Mouse (Mus musculus) left cerebral cortex, postnatal 36 days (tissue): ENCODE results near the gene Ric8a. TPM values are rescaled to one million over a fixed set of nuclear protein-coding genes. Genes with fewer than 3 reads are reported as not detected.

Experiments
- DNase-seq, 2 experiments: peaks; one replicate each; pipeline ENCODE4 v3.0.0; 2021 to 2022; ENCODE audit warnings: low spot score in 2 of 2, mixed read lengths in 1 of 2
- intact Hi-C: fragments of 180-260 bp; cut with DNase I; formaldehyde crosslinking; loops from one replicate; pipeline ENCODE4 v1.15.1; 2025
- total RNA-seq, 2 experiments: library from RNA; stranded (reverse); gene quantifications; 2 replicates each; pipeline ENCODE4 v1.2.3; 2021

Ric8a gene
- total RNA-seq, 2 experiments from 2014 or later, result 68.2 to 68.7 TPM

DNA sequence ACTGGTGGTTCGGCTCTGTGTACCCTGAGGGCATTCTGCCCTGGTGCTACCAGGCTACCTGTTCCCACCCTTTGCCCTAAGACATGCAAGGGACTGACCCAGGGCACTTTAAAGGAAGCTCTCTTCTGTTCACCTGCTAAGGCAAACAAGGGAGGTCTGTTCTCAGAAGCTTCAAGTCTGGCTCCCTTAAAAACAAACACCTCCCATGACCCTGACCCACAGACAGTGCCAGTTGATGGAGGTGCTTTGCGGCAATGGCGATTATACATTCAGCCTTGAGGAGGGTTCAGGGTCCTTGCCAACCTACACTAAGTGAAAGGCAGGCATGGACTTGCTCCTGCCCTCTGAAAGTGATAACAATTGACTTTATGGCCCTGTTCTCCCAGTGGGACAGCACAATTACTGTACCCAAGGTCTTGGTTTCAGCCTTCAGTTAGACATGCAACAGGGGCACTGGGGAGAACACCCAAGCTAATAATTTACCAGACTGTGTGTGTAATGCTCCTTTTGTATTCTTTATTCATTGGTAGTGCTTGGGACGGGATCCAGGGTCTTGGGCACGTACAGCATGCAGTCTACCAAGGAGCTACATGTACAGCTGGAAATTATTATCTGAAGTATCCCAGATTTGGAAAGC is 56.2 kb downstream of the Ric8a start:
- no peak for DNase-seq
- intact Hi-C loops, result no loop called here

Other genes with a start within 250 kb of the Ric8a start
- gene Olfr61, start 228.0 kb upstream of the Ric8a start, total RNA-seq, result not detected
- not detected for gene Olfr53, start 210.5 kb upstream of the Ric8a start, total RNA-seq
- gene Olfr539, start 197.0 kb upstream of the Ric8a start, total RNA-seq, result under 1 TPM in 1 of 2 experiments, not detected in 1; 0.07 TPM
- gene Olfr45, start 175.0 kb upstream of the Ric8a start, total RNA-seq, result not detected
- not detected for gene Olfr541, start 159.7 kb upstream of the Ric8a start, total RNA-seq
- gene Cyp2e1, start 93.2 kb upstream of the Ric8a start, total RNA-seq, result not detected
- gene Syce1, start 69.1 kb upstream of the Ric8a start, total RNA-seq, result under 1 TPM; 0.22 to 0.54 TPM
- 10 to 100 TPM; 22.2 to 31.0 TPM for gene Zfp941, start 34.8 kb upstream of the Ric8a start, total RNA-seq
- 1 to 10 TPM; 2.1 to 8.4 TPM for gene Urah, start 21.9 kb upstream of the Ric8a start, total RNA-seq
- not detected for gene Scgb1c1, start 11.4 kb upstream of the Ric8a start, total RNA-seq
- not detected for gene Odf3, start 9.2 kb upstream of the Ric8a start, total RNA-seq
- gene Gm45785, start 626 bp upstream of the Ric8a start, total RNA-seq, result 1 to 10 TPM in 1 of 2 experiments, not detected in 1; 2.3 TPM
- gene Bet1l, start 620 bp downstream of the Ric8a start, total RNA-seq, result 10 to 100 TPM; 22.5 to 27.3 TPM
- 100 to 1,000 TPM; 106 to 113 TPM for gene Psmd13, start 25.0 kb downstream of the Ric8a start, total RNA-seq
- gene Sirt3, start 25.4 kb downstream of the Ric8a start, total RNA-seq, result 10 to 100 TPM; 73.1 to 78.5 TPM
- gene Cox8b, start 43.5 kb downstream of the Ric8a start, total RNA-seq, result not detected
- under 1 TPM; 0.47 to 0.54 TPM for gene Nlrp6, start 63.9 kb downstream of the Ric8a start, total RNA-seq
- gene Pgghg, start 84.4 kb downstream of the Ric8a start, total RNA-seq, result 1 to 10 TPM; 3.3 to 5.8 TPM
- gene Ifitm5, start 93.3 kb downstream of the Ric8a start, total RNA-seq, result not detected
- not detected for gene Gm45717, start 99.0 kb downstream of the Ric8a start, total RNA-seq
- 10 to 100 TPM; 12.3 to 14.0 TPM for gene Ifitm2, start 99.0 kb downstream of the Ric8a start, total RNA-seq
- 1 to 10 TPM; 3.6 to 4.2 TPM for gene Ifitm1, start 110.3 kb downstream of the Ric8a start, total RNA-seq
- gene Ifitm3, start 153.8 kb downstream of the Ric8a start, total RNA-seq, result 10 to 100 TPM in 1 of 2 experiments, 1 to 10 TPM in 1; 9.6 to 14.3 TPM
- gene Ifitm6, start 161.0 kb downstream of the Ric8a start, total RNA-seq, result not detected
- not detected for gene Gm17387, start 172.2 kb downstream of the Ric8a start, total RNA-seq
- 10 to 100 TPM; 84.4 to 86.3 TPM for gene B4galnt4, start 204.1 kb downstream of the Ric8a start, total RNA-seq
- not detected for gene Pkp3, start 221.3 kb downstream of the Ric8a start, total RNA-seq
- 1 to 10 TPM; 1.7 to 2.8 TPM for gene Sigirr, start 243.6 kb downstream of the Ric8a start, total RNA-seq